ENCODE assay signal across 29 mouse cellular contexts in genomic region chr8:72575915-72576314, GRCm38 (mm10). TPM values are rescaled to one million over a fixed set of nuclear protein-coding genes. Genes with fewer than 3 reads are reported as not detected.
"Had no signal": no experiment of that assay in that cellular context is flagged by ENCODE, and none has a peak within 500 bp of the region (broad histone marks: within the 10 kb centered on the region; RNA-seq: fewer than 3 reads in every experiment).

No protein-coding gene starts in this region.

- H3K4me3 ChIP-seq: limb, embryonic 10.5 days; limb, embryonic 12.5 days; limb, embryonic 13.5 days; limb, embryonic 15.5 days; liver, embryonic 12.5 days; liver, embryonic 13.5 days; liver, embryonic 15.5 days; lung, embryonic 15.5 days; megakaryocyte, embryonic 14.5 days; midbrain, embryonic 10.5 days; midbrain, embryonic 12.5 days; midbrain, embryonic 13.5 days; midbrain, embryonic 15.5 days; myocyte; neural tube, embryonic 12.5 days had no signal

- H3K27ac ChIP-seq: limb, embryonic 10.5 days; limb, embryonic 12.5 days; limb, embryonic 13.5 days; limb, embryonic 15.5 days; liver, embryonic 12.5 days; liver, embryonic 13.5 days; liver, embryonic 14.5 days; liver, embryonic 15.5 days; lung, embryonic 15.5 days; macrophage; midbrain, embryonic 10.5 days; midbrain, embryonic 12.5 days; midbrain, embryonic 13.5 days; midbrain, embryonic 15.5 days; neural tube, embryonic 12.5 days had no signal

- DNase-seq: left cerebral cortex, postnatal 4 days; liver; liver, embryonic 13.5 days; liver, postnatal 0 days; lung, adult 18-20 months; lung, adult 2 months; lung, embryonic 14.5 days; lung, postnatal 10 days; lung, postnatal 14 days; lung, postnatal 36 days; lung, postnatal 4 days; midbrain, embryonic 14.5 days had no signal

RNA-seq across cellular contexts. Expression of gene Tmem38a, which starts 4.1 kb away (rescaled TPM):
- total RNA-seq: megakaryocyte-erythroid progenitor cell, adult 5-6 weeks had no signal
